Mouse (Mus musculus): Measurements from ENCODE around the gene Gm49776. TPM values are rescaled to one million over a fixed set of nuclear protein-coding genes. Genes with fewer than 3 reads are reported as not detected.
A peak's percentile ranks its signal among the peaks of the same experiment; 100 is the strongest.

The Gm49776 gene
- polyA plus RNA-seq, 1 experiment from 2014 or later, result 2.8 TPM

DNA sequence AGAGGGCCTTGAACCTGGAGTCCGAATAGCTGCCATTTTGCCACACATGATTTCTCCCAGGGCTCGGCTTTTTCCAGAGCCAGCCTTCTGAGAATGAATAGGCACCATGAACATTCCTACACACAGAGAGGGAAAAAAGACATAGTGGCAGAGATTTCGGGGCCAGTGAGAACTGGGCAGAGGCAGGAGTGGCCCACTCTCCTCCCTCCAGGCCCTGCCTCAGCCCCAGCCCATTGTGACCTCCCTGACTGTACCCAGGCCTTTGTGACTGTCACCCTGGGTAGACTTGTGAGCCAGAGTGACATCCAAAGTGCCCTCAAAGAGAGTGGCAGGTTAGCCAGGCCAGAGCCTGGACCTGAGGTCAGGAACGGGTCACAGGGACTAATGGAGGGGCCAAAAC, 40.5 kb downstream of the Gm49776 start, which contains the start of gene Ccdc188:
Ccdc188 (plus strand) TSS at position 301 of the 400 bp plus-strand sequence.
- Histone ChIP-seq H3K27me3 (ENCODE audit: control insufficient read depth, insufficient read depth, low read depth, low read length) (no peaks in the 10 kb centered on the region), H3K9ac (ENCODE audit: low read length) (no peak within 1 kb of the TSS), H3K4me2 (ENCODE audit: low read depth, low read length) (no peak within 1 kb of the TSS), H3K4me3 (ENCODE audit: low read length) (no peak within 1 kb of the TSS), H3K4me1 (replicated peaks; ENCODE audit: control insufficient read depth, insufficient read depth, low read length) (peaks cover 9% of the 10 kb centered on the region), H3K36me3 (ENCODE audit: control insufficient read depth, insufficient read depth, low read length) (peaks cover under 1% of the 10 kb centered on the region; the same call in 1 of the 2 replicates), H3K9me3 (ENCODE audit: control insufficient read depth, low read length) (no peaks in the 10 kb centered on the region), H3K27ac (ENCODE audit: low read length) (no peak within 1 kb of the TSS)
- WGBS, result 88% methylated on average over 4 of the region's 4 CpGs
- ATAC-seq (ENCODE audit: low read depth), result no peak

DNA sequence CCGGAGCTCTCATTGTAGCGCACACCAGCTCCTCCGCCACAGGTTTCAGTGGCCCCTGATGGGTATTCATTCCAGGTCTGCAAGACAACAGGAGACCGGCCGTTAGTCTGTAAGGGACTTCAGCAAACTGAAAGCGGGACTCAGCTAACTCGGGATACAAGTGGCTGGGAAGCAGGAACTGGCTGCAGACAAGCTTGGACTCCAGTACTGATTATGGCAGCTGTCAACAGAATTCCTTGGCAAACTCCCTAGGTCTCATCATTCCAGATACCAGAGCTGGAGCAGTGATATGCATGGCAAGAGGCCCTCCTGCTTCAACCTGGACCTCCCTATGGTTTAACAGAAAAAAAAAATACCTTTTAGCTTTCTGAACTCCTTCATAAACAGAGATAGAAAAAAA, 43.3 kb downstream of the Gm49776 start:
- H3K4me2 ChIP-seq (ENCODE audit: low read depth, low read length), result no peak overlapping the region
- ATAC-seq (ENCODE audit: low read depth), result no peak
- no peak overlapping the region for H3K4me3 ChIP-seq (ENCODE audit: low read length)
- H3K4me1 ChIP-seq (replicated peaks; ENCODE audit: control insufficient read depth, insufficient read depth, low read length), result peaks cover 3% of the 10 kb centered on the region
- H3K9me3 ChIP-seq (ENCODE audit: control insufficient read depth, low read length), result no peaks in the 10 kb centered on the region
- no peak overlapping the region for H3K27ac ChIP-seq (ENCODE audit: low read length)
- H3K36me3 ChIP-seq (ENCODE audit: control insufficient read depth, insufficient read depth, low read length), result no peaks in the 10 kb centered on the region
- H3K27me3 ChIP-seq (ENCODE audit: control insufficient read depth, insufficient read depth, low read depth, low read length), result no peaks in the 10 kb centered on the region; the same call in 1 of the 2 replicates
- no peak overlapping the region for H3K9ac ChIP-seq (ENCODE audit: low read length)
- WGBS, result 63% methylated on average over 7 of the region's 7 CpGs

DNA sequence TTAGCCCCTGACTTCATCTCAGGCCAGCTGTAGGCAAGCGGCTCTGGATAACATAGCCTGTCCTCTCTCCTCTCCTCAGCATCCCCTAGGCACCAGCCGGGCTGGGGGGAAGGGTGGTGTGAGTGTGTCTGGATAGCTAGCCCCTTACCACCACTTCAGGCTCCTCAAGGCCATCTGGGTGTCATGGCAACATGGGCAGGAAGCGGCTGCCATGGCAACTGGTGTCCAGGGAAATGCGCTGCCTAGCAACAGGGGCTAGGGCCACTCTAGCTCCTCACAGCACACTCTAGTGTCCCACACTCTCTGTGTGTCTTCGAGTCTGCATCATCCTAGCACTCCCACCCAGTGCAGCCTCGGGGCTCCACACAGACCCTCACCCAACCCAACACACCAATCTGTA, 44.4 kb downstream of the Gm49776 start:
- peak; percentile 8; the same call in 1 of the 2 replicates for ATAC-seq (ENCODE audit: low read depth)
- Histone ChIP-seq H3K36me3 (ENCODE audit: control insufficient read depth, insufficient read depth, low read length) (no peaks in the 10 kb centered on the region), H3K4me3 (ENCODE audit: low read length) (no peak overlapping the region), H3K27me3 (ENCODE audit: control insufficient read depth, insufficient read depth, low read depth, low read length) (no peaks in the 10 kb centered on the region; the same call in 1 of the 2 replicates), H3K9me3 (ENCODE audit: control insufficient read depth, low read length) (no peaks in the 10 kb centered on the region), H3K4me2 (ENCODE audit: low read depth, low read length) (no peak overlapping the region), H3K27ac (ENCODE audit: low read length) (no peak overlapping the region), H3K9ac (ENCODE audit: low read length) (no peak overlapping the region), H3K4me1 (replicated peaks; ENCODE audit: control insufficient read depth, insufficient read depth, low read length) (no peaks in the 10 kb centered on the region; the same call in 1 of the 2 replicates)
- WGBS, result 39% methylated on average over 6 of the region's 6 CpGs

DNA sequence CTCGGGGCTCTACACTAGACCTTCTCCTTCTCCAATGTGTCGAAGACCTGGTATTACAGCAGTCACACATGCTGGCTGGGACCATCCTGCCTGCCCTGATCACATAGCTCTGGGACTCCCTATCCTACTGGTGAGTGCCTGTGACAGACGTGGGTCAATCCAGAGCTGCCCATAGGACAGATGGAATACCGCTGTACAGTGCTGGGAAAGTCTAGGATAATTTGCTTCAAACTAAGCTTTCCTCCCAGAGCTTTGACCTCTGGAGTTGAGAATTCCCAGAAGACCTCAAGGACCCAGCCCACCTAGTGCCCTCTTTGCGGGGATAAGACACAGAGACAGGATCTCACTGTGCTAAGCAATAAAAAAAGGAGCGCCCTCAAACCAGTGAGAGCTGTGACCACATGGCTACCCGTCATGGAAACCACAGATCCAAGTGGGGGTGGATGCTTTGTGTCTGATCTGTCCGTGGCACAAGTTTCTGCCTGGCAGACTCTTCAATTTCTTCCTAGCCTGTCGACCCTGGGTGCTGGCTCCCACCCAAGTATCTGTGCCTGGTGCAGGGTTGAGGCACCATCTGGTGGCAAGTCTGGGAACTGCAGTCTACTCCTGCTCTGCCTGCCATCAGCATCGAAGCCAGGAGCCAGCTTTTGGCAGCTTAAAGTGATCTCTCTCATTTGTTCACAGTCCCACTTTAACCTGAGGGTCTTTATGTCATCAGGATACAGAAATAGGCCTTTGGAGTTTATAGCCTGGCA, 46.5 kb downstream of the Gm49776 start:
- H3K9ac ChIP-seq (ENCODE audit: low read length), result no peak overlapping the region
- ATAC-seq (ENCODE audit: low read depth), result peak; percentile 29; the same call in 1 of the 2 replicates
- no peaks in the 10 kb centered on the region for H3K36me3 ChIP-seq (ENCODE audit: control insufficient read depth, insufficient read depth, low read length)
- H3K4me2 ChIP-seq (ENCODE audit: low read depth, low read length), result no peak overlapping the region
- no peak overlapping the region for H3K4me3 ChIP-seq (ENCODE audit: low read length)
- H3K27ac ChIP-seq (ENCODE audit: low read length), result no peak overlapping the region
- no peaks in the 10 kb centered on the region; the same call in 1 of the 2 replicates for H3K4me1 ChIP-seq (replicated peaks; ENCODE audit: control insufficient read depth, insufficient read depth, low read length)
- H3K9me3 ChIP-seq (ENCODE audit: control insufficient read depth, low read length), result no peaks in the 10 kb centered on the region
- no peaks in the 10 kb centered on the region; the same call in 1 of the 2 replicates for H3K27me3 ChIP-seq (ENCODE audit: control insufficient read depth, insufficient read depth, low read depth, low read length)
- WGBS, result 45% methylated on average over 10 of the region's 10 CpGs

DNA sequence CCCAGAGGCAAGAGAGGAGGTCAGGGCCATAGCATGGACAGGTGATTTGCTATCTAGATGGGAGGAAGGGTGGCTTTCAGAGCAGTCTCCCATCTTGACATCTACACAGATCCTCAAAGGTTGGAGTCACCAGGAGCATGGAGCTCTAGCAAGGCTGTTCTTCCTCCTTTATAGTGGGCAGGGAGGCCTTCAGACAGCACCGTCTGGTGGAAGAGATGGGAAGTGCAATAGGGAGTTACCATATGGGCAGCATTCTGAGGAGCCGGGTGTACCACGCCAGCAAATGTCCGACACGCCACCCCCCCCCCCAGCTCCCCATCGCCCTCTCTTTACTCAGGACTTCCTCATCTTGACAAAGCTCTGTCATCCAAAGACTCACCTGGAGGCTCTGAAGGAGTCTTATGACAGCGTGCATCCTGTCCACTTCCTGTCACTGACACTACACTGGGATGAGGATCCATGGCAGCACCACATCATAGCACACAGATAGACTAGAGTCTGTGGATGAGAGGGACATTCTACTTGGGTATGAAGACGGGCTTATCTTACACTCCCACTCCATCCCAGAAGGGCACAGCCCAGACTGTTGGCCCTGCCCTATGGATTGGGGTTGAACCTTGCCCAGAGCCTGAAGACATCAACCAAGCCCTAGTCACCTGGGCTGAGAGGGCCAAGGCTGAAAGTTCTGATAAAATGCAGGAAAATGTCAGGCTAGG, 47.3 kb downstream of the Gm49776 start:
- Histone ChIP-seq H3K36me3 (ENCODE audit: control insufficient read depth, insufficient read depth, low read length) (no peaks in the 10 kb centered on the region), H3K9me3 (ENCODE audit: control insufficient read depth, low read length) (no peaks in the 10 kb centered on the region), H3K27ac (ENCODE audit: low read length) (no peak overlapping the region), H3K4me1 (replicated peaks; ENCODE audit: control insufficient read depth, insufficient read depth, low read length) (no peaks in the 10 kb centered on the region; the same call in 1 of the 2 replicates), H3K4me3 (ENCODE audit: low read length) (no peak overlapping the region), H3K4me2 (ENCODE audit: low read depth, low read length) (no peak overlapping the region), H3K9ac (ENCODE audit: low read length) (no peak overlapping the region), H3K27me3 (ENCODE audit: control insufficient read depth, insufficient read depth, low read depth, low read length) (no peaks in the 10 kb centered on the region; the same call in 1 of the 2 replicates)
- WGBS, result 16% methylated on average over 8 of the region's 8 CpGs
- ATAC-seq (ENCODE audit: low read depth), result peak; percentile 12; the same call in 1 of the 2 replicates

DNA sequence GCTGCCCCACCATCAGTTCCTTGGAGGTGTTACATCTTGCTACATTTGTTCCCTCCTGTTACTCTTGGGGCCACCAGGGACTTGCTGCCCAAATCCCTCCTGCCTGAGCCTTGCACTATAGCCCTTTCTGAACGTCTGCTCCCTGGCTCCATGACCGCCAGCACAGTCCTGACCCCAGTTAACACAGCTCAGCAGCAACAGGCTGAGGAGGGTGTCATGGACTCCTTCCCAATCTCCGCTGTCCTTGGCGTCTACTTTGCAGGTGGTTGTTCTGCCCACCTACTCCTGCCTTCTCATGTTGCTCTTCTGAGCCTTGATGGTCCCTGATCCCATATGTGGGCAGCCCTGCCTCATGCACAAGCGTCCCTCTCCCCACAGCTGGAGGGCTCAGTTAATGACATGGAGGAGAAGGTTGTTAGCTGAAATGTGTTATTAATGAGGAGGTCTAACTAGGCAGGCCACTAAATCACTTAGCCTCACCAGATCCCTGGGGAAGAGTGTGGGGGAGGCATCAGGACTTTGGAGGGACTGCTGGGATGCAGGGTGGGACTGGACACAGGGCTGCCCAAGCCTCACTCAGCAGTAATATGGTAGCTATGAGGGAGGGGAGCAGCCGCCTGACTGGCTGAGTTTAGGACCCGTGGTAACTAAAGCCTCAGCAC, 54.6 kb downstream of the Gm49776 start:
- 59% methylated on average over 7 of the region's 7 CpGs for WGBS
- no peak for ATAC-seq (ENCODE audit: low read depth)
- no peaks in the 10 kb centered on the region for H3K36me3 ChIP-seq (ENCODE audit: control insufficient read depth, insufficient read depth, low read length)
- H3K9me3 ChIP-seq (ENCODE audit: control insufficient read depth, low read length), result no peaks in the 10 kb centered on the region
- no peak overlapping the region for H3K4me3 ChIP-seq (ENCODE audit: low read length)
- no peaks in the 10 kb centered on the region for H3K27me3 ChIP-seq (ENCODE audit: control insufficient read depth, insufficient read depth, low read depth, low read length)
- H3K27ac ChIP-seq (ENCODE audit: low read length), result no peak overlapping the region
- no peak overlapping the region for H3K4me2 ChIP-seq (ENCODE audit: low read depth, low read length)
- H3K4me1 ChIP-seq (replicated peaks; ENCODE audit: control insufficient read depth, insufficient read depth, low read length), result no peaks in the 10 kb centered on the region
- no peak overlapping the region for H3K9ac ChIP-seq (ENCODE audit: low read length)

DNA sequence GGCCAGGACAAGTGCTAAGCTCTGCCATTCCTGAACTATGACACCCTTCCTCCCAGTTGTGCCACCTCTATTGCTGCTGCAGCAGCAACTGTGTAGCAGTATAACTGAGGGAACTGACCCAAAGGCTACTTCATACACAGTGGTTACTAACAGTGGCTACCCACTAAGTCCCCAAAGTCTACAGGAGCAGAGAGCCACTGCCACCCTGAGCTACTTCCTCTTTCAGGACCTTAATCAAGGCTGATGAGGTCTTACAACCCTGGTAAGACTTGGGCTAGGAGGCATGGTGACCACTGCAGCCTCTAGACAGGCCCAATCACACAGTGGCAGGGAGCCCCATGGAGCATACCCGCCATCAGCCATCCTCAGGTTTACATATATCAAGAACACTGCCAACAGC, 56.1 kb downstream of the Gm49776 start:
- Histone ChIP-seq H3K4me3 (ENCODE audit: low read length) (no peak overlapping the region), H3K4me2 (ENCODE audit: low read depth, low read length) (no peak overlapping the region), H3K27me3 (ENCODE audit: control insufficient read depth, insufficient read depth, low read depth, low read length) (no peaks in the 10 kb centered on the region), H3K4me1 (replicated peaks; ENCODE audit: control insufficient read depth, insufficient read depth, low read length) (no peaks in the 10 kb centered on the region), H3K9ac (ENCODE audit: low read length) (no peak overlapping the region), H3K36me3 (ENCODE audit: control insufficient read depth, insufficient read depth, low read length) (no peaks in the 10 kb centered on the region), H3K27ac (ENCODE audit: low read length) (no peak overlapping the region), H3K9me3 (ENCODE audit: control insufficient read depth, low read length) (no peaks in the 10 kb centered on the region)
- 79% methylated on average over 1 of the region's 1 CpGs for WGBS
- no peak for ATAC-seq (ENCODE audit: low read depth)

DNA sequence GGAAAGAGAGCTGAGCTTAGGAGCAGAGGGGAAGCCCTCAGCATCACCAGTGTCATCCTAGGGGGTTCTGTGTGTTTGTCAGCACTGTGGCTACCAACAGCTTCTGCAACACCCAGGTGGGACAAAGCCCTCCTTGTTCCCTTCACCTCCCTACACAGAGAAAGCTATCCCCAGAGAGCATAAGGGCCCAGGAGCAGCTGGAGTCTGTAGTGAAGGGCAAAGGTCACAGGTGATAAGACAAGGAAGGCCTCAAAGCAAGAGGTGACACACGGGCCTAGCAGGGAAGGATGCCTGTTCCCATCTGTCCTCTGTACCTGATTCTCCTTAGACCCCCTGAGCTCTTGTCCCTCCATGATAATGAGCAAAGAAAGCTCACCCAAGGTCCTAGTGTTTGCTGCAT, 56.5 kb downstream of the Gm49776 start:
- Histone ChIP-seq H3K9ac (ENCODE audit: low read length) (no peak overlapping the region), H3K36me3 (ENCODE audit: control insufficient read depth, insufficient read depth, low read length) (no peaks in the 10 kb centered on the region), H3K4me1 (replicated peaks; ENCODE audit: control insufficient read depth, insufficient read depth, low read length) (no peaks in the 10 kb centered on the region), H3K27ac (ENCODE audit: low read length) (no peak overlapping the region), H3K4me3 (ENCODE audit: low read length) (no peak overlapping the region), H3K4me2 (ENCODE audit: low read depth, low read length) (no peak overlapping the region), H3K27me3 (ENCODE audit: control insufficient read depth, insufficient read depth, low read depth, low read length) (no peaks in the 10 kb centered on the region), H3K9me3 (ENCODE audit: control insufficient read depth, low read length) (no peaks in the 10 kb centered on the region)
- ATAC-seq (ENCODE audit: low read depth), result no peak
- WGBS, result 0% methylated on average over 1 of the region's 1 CpGs

DNA sequence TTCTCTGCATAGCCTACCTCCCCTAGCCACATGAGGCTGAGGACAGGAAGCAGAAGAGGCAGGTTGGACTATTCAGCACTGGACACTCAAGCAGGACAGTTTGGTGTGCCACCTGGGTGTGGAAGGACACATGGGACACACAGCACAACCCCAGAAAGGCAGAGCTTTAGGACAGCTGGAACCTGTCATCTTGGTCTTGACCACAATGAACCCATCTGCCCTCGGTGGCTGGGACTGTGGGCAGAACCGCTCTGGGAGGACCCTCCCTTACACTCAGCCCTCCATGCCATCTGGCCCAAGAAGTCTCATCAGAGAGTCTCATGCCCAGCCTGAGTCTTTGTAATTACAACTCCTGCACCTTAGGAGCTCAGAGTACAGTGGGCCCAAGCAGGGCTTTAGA, 58.1 kb downstream of the Gm49776 start:
- no peak overlapping the region for H3K27ac ChIP-seq (ENCODE audit: low read length)
- no peak for ATAC-seq (ENCODE audit: low read depth)
- H3K4me1 ChIP-seq (replicated peaks; ENCODE audit: control insufficient read depth, insufficient read depth, low read length), result no peaks in the 10 kb centered on the region
- no peaks in the 10 kb centered on the region for H3K27me3 ChIP-seq (ENCODE audit: control insufficient read depth, insufficient read depth, low read depth, low read length)
- no peak overlapping the region for H3K4me3 ChIP-seq (ENCODE audit: low read length)
- H3K9me3 ChIP-seq (ENCODE audit: control insufficient read depth, low read length), result no peaks in the 10 kb centered on the region
- no peaks in the 10 kb centered on the region for H3K36me3 ChIP-seq (ENCODE audit: control insufficient read depth, insufficient read depth, low read length)
- no peak overlapping the region for H3K4me2 ChIP-seq (ENCODE audit: low read depth, low read length)
- H3K9ac ChIP-seq (ENCODE audit: low read length), result no peak overlapping the region
- WGBS, result 68% methylated on average over 2 of the region's 2 CpGs
